Mouse (Mus musculus) limb, embryonic 13.5 days (tissue): ENCODE results near the gene Id1. TPM values are rescaled to one million over a fixed set of nuclear protein-coding genes. Genes with fewer than 3 reads are reported as not detected.

Experiments used
- ATAC-seq: fragments of 200-750 bp; cut with Nextera tagmentation; 2 replicates; pipeline ENCODE4 v1.8.0; 2017; ENCODE audit warnings: low read depth, moderate number of reproducible peaks, moderate TSS enrichment; ENCODE audit not compliant: low FRiP score
- H3K27ac ChIP-seq: fragments of 300-500 bp; sonication (generic); 2 replicates; pipeline ENCODE4 v1.5.1; 2015; ENCODE audit warnings: inconsistent platforms, mild to moderate bottlenecking, moderate library complexity
- H3K27me3 ChIP-seq: fragments of 300-500 bp; sonication (generic); 2 replicates; pipeline ENCODE4 v1.6.1; 2015; ENCODE audit warnings: mild to moderate bottlenecking, inconsistent platforms
- H3K36me3 ChIP-seq: fragments of 300-500 bp; sonication (generic); 2 replicates; pipeline ENCODE4 v1.6.1; 2015; ENCODE audit warnings: inconsistent platforms, mild to moderate bottlenecking, moderate library complexity
- H3K4me1 ChIP-seq: fragments of 300-500 bp; sonication (generic); 2 replicates; pipeline ENCODE4 v1.6.1; 2015; ENCODE audit warnings: inconsistent platforms
- H3K4me2 ChIP-seq: fragments of 300-500 bp; sonication (generic); replicated peaks from 2 replicates; pipeline ENCODE4 v1.6.1; 2015; ENCODE audit warnings: inconsistent platforms, mild to moderate bottlenecking, moderate library complexity
- H3K4me3 ChIP-seq: fragments of 300-500 bp; sonication (generic); 2 replicates; pipeline ENCODE4 v1.5.1; 2015; ENCODE audit warnings: moderate library complexity, mild to moderate bottlenecking, inconsistent platforms
- H3K9ac ChIP-seq: fragments of 300-500 bp; sonication (generic); 2 replicates; pipeline ENCODE4 v1.6.1; 2015; ENCODE audit warnings: mild to moderate bottlenecking, inconsistent platforms
- H3K9me3 ChIP-seq: fragments of 300-500 bp; sonication (generic); 2 replicates; pipeline ENCODE4 v1.6.1; 2016; ENCODE audit warnings: inconsistent platforms
- WGBS: fragments of 180-500 bp; shearing (Covaris S2); methylation state at CpG from one replicate; pipeline ENCODE4 v1.1.7; 2015; 5-methylcytosine and 5-hydroxymethylcytosine counted together
- microRNA-seq: library from miRNA; unstranded; fragments of <30 nt; microRNA quantifications from one replicate; pipeline ENCODE4, GENCODE M21; 2016
- polyA plus RNA-seq: library from polyadenylated mRNA; unstranded; fragments of >200 nt; fragmentation: Nextera tagmentation; extraction: Ambion mirVana; gene quantifications from 2 replicates; pipeline ENCODE4 v1.2.1, GENCODE M21; 2015

Gene Id1
- polyA plus RNA-seq, 1 experiment from 2014 or later: 236 TPM

- Histone ChIP-seq H3K36me3 (peaks cover 29% of the 10 kb centered on the region), H3K27me3 (no peaks in the 10 kb centered on the region), H3K9ac (no peak overlapping the region), H3K4me1 (no peaks in the 10 kb centered on the region), H3K4me3 (no peak overlapping the region), H3K27ac (no peak overlapping the region), H3K4me2 (no peak overlapping the region), H3K9me3 (no peaks in the 10 kb centered on the region)
- WGBS: 81% methylated on average over 3 of the region's 3 CpGs
- ATAC-seq: no peak
Observed at GRCm38 (mm10) chr2:152776019-152776418, 40.0 kb downstream of the Id1 start.

GRCm38 (mm10) chr2:152776435-152776834, 40.4 kb downstream of the Id1 start:
- H3K36me3 ChIP-seq: peaks cover 33% of the 10 kb centered on the region
- WGBS: 86% methylated on average over 2 of the region's 2 CpGs
- ATAC-seq: no peak

DNA sequence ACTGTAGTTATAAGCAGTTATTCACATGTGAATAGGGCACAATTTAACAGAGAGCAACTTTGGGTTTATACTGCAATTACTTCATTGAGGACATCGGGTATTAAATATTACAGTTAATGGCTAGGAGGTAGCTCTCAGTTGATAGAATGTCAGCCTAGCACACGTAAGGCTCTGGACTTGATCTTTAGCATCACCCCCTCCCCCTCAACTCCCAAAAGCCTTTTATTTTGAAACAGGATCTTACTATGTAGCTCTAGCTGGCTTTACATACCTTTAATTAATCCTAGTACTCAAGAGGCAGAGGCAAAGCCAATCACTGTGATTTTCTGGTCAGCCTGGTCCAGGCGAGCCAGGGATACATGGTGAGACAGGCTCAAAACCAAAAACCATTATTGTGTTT, 41.0 kb downstream of the Id1 start:
- no peak overlapping the region for H3K4me2 ChIP-seq
- H3K36me3 ChIP-seq: peaks cover 40% of the 10 kb centered on the region
- H3K27me3 ChIP-seq: no peaks in the 10 kb centered on the region
- H3K9ac ChIP-seq: no peak overlapping the region
- 64% methylated on average over 3 of the region's 3 CpGs for WGBS
- H3K4me3 ChIP-seq: no peak overlapping the region
- no peaks in the 10 kb centered on the region for H3K4me1 ChIP-seq
- H3K27ac ChIP-seq: no peak overlapping the region
- ATAC-seq: no peak
- no peaks in the 10 kb centered on the region for H3K9me3 ChIP-seq

More at GRCm38 (mm10) chr2:152776435-152776834, 40.4 kb downstream of the Id1 start:
- Histone ChIP-seq H3K4me3 (no peak overlapping the region), H3K27me3 (no peaks in the 10 kb centered on the region), H3K9me3 (no peaks in the 10 kb centered on the region), H3K9ac (no peak overlapping the region), H3K4me2 (no peak overlapping the region), H3K4me1 (no peaks in the 10 kb centered on the region), H3K27ac (no peak overlapping the region)

GRCm38 (mm10) chr2:152780466-152780865, 44.4 kb downstream of the Id1 start:
- no peaks in the 10 kb centered on the region for H3K27me3 ChIP-seq
- H3K4me1 ChIP-seq: peaks cover 7% of the 10 kb centered on the region
- H3K4me2 ChIP-seq: no peak overlapping the region
- H3K4me3 ChIP-seq: no peak overlapping the region
- ATAC-seq: no peak
- WGBS: 92% methylated on average over 2 of the region's 2 CpGs
- peaks cover 59% of the 10 kb centered on the region for H3K36me3 ChIP-seq
- 0 out of 2 replicates have a peak, but pooled peaks cover 5% of the 10 kb centered on the region for H3K9me3 ChIP-seq
- no peak overlapping the region for H3K27ac ChIP-seq
- no peak overlapping the region for H3K9ac ChIP-seq

DNA sequence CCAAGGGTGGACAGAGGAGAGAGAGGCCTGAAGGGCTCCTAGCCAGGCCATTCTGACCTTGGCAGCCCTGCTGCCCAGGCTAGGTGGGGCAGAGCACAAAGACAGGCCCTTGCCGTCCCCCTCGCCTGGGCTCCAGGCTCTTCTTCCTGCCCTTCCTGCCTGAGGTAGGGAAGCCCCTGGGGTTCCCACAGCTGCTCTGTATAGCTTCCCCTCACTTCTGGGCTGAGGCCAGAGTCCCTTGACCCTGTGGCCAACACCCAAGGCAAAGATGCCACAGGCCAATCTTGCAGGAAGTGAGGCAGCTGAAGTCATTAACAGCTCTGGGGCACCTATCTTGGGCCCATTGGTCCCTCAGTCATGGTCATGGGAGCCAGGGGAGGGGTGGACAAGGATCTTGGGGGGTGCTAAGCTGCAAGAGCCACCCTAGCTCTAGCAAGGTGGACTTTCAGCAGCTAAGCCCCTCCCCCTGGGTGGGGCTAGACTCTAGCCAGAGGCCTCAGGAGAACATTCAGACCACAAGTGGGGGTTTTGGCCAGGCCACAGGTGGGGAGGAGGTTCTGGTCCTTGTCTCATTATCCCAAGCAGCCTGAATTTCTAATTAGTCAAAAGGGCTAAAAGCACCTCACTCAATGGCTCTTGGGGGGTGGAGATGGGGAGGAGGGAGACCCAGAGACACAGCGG, 45.1 kb downstream of the Id1 start:
- Histone ChIP-seq H3K4me2 (no peak overlapping the region), H3K9ac (no peak overlapping the region), H3K4me3 (no peak overlapping the region), H3K9me3 (0 out of 2 replicates have a peak, but pooled peaks cover 5% of the 10 kb centered on the region), H3K27ac (no peak overlapping the region), H3K27me3 (no peaks in the 10 kb centered on the region), H3K36me3 (peaks cover 59% of the 10 kb centered on the region), H3K4me1 (peaks cover 14% of the 10 kb centered on the region)
- 85% methylated on average over 3 of the region's 3 CpGs for WGBS
- ATAC-seq: no peak

- Histone ChIP-seq H3K4me2 (no peak overlapping the region), H3K4me1 (peaks cover 14% of the 10 kb centered on the region), H3K36me3 (peaks cover 59% of the 10 kb centered on the region), H3K27me3 (no peaks in the 10 kb centered on the region), H3K9ac (no peak overlapping the region), H3K4me3 (no peak overlapping the region), H3K9me3 (0 out of 2 replicates have a peak, but pooled peaks cover 5% of the 10 kb centered on the region), H3K27ac (no peak overlapping the region)
- no peak for ATAC-seq
- 82% methylated on average over 5 of the region's 5 CpGs for WGBS
Observed at GRCm38 (mm10) chr2:152782656-152783055, 46.6 kb downstream of the Id1 start.

DNA sequence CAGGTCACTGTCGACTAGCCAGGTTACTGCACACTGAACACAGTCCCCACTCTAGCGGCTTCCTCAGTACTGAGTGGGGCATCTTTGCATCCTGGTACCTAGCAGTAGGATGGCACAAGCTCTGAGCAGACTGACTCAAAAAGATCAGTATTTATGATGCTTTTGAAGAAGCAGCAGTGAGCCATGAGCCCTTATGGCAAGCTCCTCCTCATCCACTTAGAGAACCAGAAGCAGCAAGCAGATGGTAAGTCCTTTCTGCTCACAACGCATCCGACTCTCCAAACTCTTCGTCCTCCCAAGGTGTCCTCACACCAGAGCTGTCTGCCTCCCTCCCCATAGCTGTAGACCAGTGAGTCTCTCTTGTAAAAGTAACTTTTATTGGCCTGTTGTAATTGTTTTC, 47.2 kb downstream of the Id1 start:
- 91% methylated on average over 5 of the region's 5 CpGs for WGBS
- Histone ChIP-seq H3K9me3 (0 out of 2 replicates have a peak, but pooled peaks cover 5% of the 10 kb centered on the region), H3K27ac (no peak overlapping the region), H3K4me3 (no peak overlapping the region), H3K9ac (no peak overlapping the region), H3K36me3 (peaks cover 56% of the 10 kb centered on the region), H3K4me2 (no peak overlapping the region), H3K4me1 (peaks cover 14% of the 10 kb centered on the region), H3K27me3 (no peaks in the 10 kb centered on the region)
- no peak for ATAC-seq

- no peak for ATAC-seq
- Histone ChIP-seq H3K9ac (no peak overlapping the region), H3K27me3 (no peaks in the 10 kb centered on the region), H3K4me2 (no peak overlapping the region), H3K9me3 (0 out of 2 replicates have a peak, but pooled peaks cover 5% of the 10 kb centered on the region), H3K27ac (peak overlapping the region; percentile 75; the same call in 1 of the 2 replicates), H3K4me1 (peaks cover 22% of the 10 kb centered on the region), H3K36me3 (peaks cover 49% of the 10 kb centered on the region), H3K4me3 (no peak overlapping the region)
- 92% methylated on average over 8 of the region's 8 CpGs for WGBS
Observed at GRCm38 (mm10) chr2:152784640-152785039, 48.6 kb downstream of the Id1 start.

GRCm38 (mm10) chr2:152785446-152786350, 49.6 kb downstream of the Id1 start:
- Histone ChIP-seq H3K27me3 (no peaks in the 10 kb centered on the region), H3K4me2 (peak overlapping the region; percentile 19; the same call in 1 of the 2 replicates), H3K4me1 (peaks cover 26% of the 10 kb centered on the region), H3K9me3 (0 out of 2 replicates have a peak, but pooled peaks cover 5% of the 10 kb centered on the region), H3K9ac (no peak overlapping the region), H3K4me3 (no peak overlapping the region), H3K27ac (peak overlapping the region; percentile 75; the same call in 1 of the 2 replicates), H3K36me3 (peaks cover 45% of the 10 kb centered on the region)
- 45% methylated on average over 18 of the region's 18 CpGs for WGBS
- ATAC-seq: peak; percentile 34; the same call in 1 of the 2 replicates

Small RNAs within 50 kb of the gene (microRNA-seq; reads per million reads assigned to microRNA genes)
- not detected for gene Gm23802

Other genes with a start within 250 kb of the Id1 start
- not detected in 2 replicates for gene Defb22, start 246.1 kb upstream of the Id1 start, polyA plus RNA-seq
- gene Defb26, start 224.6 kb upstream of the Id1 start, polyA plus RNA-seq: not detected in 2 replicates
- not detected in 2 replicates for gene Defb28, start 218.0 kb upstream of the Id1 start, polyA plus RNA-seq
- gene Defb29, start 196.2 kb upstream of the Id1 start, polyA plus RNA-seq: not detected in 2 replicates
- not detected in 2 replicates for gene Gm17416, start 166.9 kb upstream of the Id1 start, polyA plus RNA-seq
- gene Defb21, start 163.5 kb upstream of the Id1 start, polyA plus RNA-seq: not detected in 2 replicates
- not detected in 2 replicates for gene Defb19, start 155.9 kb upstream of the Id1 start, polyA plus RNA-seq
- gene Defb45, start 136.9 kb upstream of the Id1 start, polyA plus RNA-seq: not detected in 2 replicates
- not detected in 2 replicates for gene Defb36, start 131.9 kb upstream of the Id1 start, polyA plus RNA-seq
- 2.0 TPM in 1 of 2 replicates, not detected in the other for gene Defb25, start 113.2 kb upstream of the Id1 start, polyA plus RNA-seq
- 2.1 and 2.9 TPM in 2 replicates for gene Rem1, start 109.3 kb upstream of the Id1 start, polyA plus RNA-seq
- gene H13, start 66.8 kb upstream of the Id1 start, polyA plus RNA-seq: 156 and 159 TPM in 2 replicates
- gene Mcts2, start 49.2 kb upstream of the Id1 start, polyA plus RNA-seq: 29.2 and 30.0 TPM in 2 replicates
- gene Cox4i2, start 17.9 kb downstream of the Id1 start, polyA plus RNA-seq: 32.0 and 34.4 TPM in 2 replicates
- gene Bcl2l1, start 95.5 kb downstream of the Id1 start, polyA plus RNA-seq: 93.3 and 93.5 TPM in 2 replicates
- gene Tpx2, start 111.7 kb downstream of the Id1 start, polyA plus RNA-seq: 83.1 and 86.8 TPM in 2 replicates
- 0.05 and 0.08 TPM in 2 replicates for gene Mylk2, start 175.1 kb downstream of the Id1 start, polyA plus RNA-seq
- 0.65 and 0.66 TPM in 2 replicates for gene Foxs1, start 197.0 kb downstream of the Id1 start, polyA plus RNA-seq
- gene Dusp15, start 215.4 kb downstream of the Id1 start, polyA plus RNA-seq: 0.56 and 0.75 TPM in 2 replicates
- gene Ttll9, start 226.2 kb downstream of the Id1 start, polyA plus RNA-seq: 0.32 and 0.39 TPM in 2 replicates